Mouse (Mus musculus) heart, embryonic 12.5 days (tissue): Measurements from ENCODE around the gene Eif2s2. TPM values are rescaled to one million over a fixed set of nuclear protein-coding genes. Genes with fewer than 3 reads are reported as not detected.

Source experiments
- ATAC-seq: fragments of 200-750 bp; cut with Nextera tagmentation; 2 replicates; pipeline ENCODE4 v1.8.0; 2017; ENCODE audit warnings: moderate TSS enrichment, moderate library complexity; ENCODE audit not compliant: insufficient number of reproducible peaks, low FRiP score
- H3K27ac ChIP-seq: fragments of 300-500 bp; sonication (generic); 2 replicates; pipeline ENCODE4 v1.5.1; 2016; ENCODE audit warnings: mild to moderate bottlenecking, moderate library complexity; ENCODE audit not compliant: poor library complexity, severe bottlenecking
- H3K27me3 ChIP-seq: fragments of 300-500 bp; sonication (generic); replicated peaks from 2 replicates; pipeline ENCODE4 v1.6.1; 2016; ENCODE audit warnings: mild to moderate bottlenecking, moderate library complexity
- H3K36me3 ChIP-seq: fragments of 300-500 bp; sonication (generic); 2 replicates; pipeline ENCODE4 v1.6.1; 2016; ENCODE audit warnings: mild to moderate bottlenecking, moderate library complexity
- H3K4me1 ChIP-seq: fragments of 300-500 bp; sonication (generic); replicated peaks from 2 replicates; pipeline ENCODE4 v1.6.1; 2016; ENCODE audit warnings: mild to moderate bottlenecking
- H3K4me2 ChIP-seq: fragments of 300-500 bp; sonication (generic); 2 replicates; pipeline ENCODE4 v1.6.1; 2016; ENCODE audit warnings: mild to moderate bottlenecking, moderate library complexity
- H3K4me3 ChIP-seq: fragments of 300-500 bp; sonication (generic); 2 replicates; pipeline ENCODE4 v1.5.1; 2016; ENCODE audit warnings: mild to moderate bottlenecking
- H3K9ac ChIP-seq: fragments of 300-500 bp; sonication (generic); 2 replicates; pipeline ENCODE4 v1.6.1; 2016; ENCODE audit warnings: mild to moderate bottlenecking, moderate library complexity
- H3K9me3 ChIP-seq: fragments of 300-500 bp; sonication (generic); replicated peaks from 2 replicates; pipeline ENCODE4 v1.6.1; 2016; ENCODE audit warnings: mild to moderate bottlenecking, moderate library complexity
- WGBS: fragments of 180-500 bp; shearing (Covaris S2); methylation state at CpG from one replicate; pipeline ENCODE4 v1.1.7; 2016; 5-methylcytosine and 5-hydroxymethylcytosine counted together
- polyA plus RNA-seq: library from polyadenylated mRNA; unstranded; fragments of >200 nt; fragmentation: Nextera tagmentation; extraction: Ambion mirVana; gene quantifications from 2 replicates; pipeline ENCODE4 v1.2.1, GENCODE M21; 2016

Eif2s2 gene
- polyA plus RNA-seq, 1 experiment from 2014 or later = 79.6 TPM

GRCm38 (mm10) chr2:154832471-154832870 lies 60.3 kb downstream of the Eif2s2 start:
- no peak for ATAC-seq
- no peak overlapping the region for H3K4me2 ChIP-seq
- H3K27me3 ChIP-seq = no peaks in the 10 kb centered on the region
- no peak overlapping the region for H3K9ac ChIP-seq
- H3K36me3 ChIP-seq = peaks cover 3% of the 10 kb centered on the region; the same call in 1 of the 2 replicates
- H3K27ac ChIP-seq = no peak overlapping the region
- 47% methylated on average over 4 of the region's 4 CpGs for WGBS
- no peaks in the 10 kb centered on the region for H3K9me3 ChIP-seq
- no peak overlapping the region for H3K4me3 ChIP-seq
- H3K4me1 ChIP-seq = peaks cover 29% of the 10 kb centered on the region

- no peaks in the 10 kb centered on the region for H3K36me3 ChIP-seq
- 84% methylated on average over 4 of the region's 4 CpGs for WGBS
- peaks cover 19% of the 10 kb centered on the region for H3K4me1 ChIP-seq
- no peak overlapping the region for H3K27ac ChIP-seq
- no peak for ATAC-seq
- no peak overlapping the region for H3K4me2 ChIP-seq
- H3K4me3 ChIP-seq = no peak overlapping the region
- no peaks in the 10 kb centered on the region for H3K9me3 ChIP-seq
- H3K9ac ChIP-seq = no peak overlapping the region
- no peaks in the 10 kb centered on the region for H3K27me3 ChIP-seq
These were observed 65.2 kb downstream of the Eif2s2 start for GRCm38 (mm10) chr2:154827521-154827920.

GRCm38 (mm10) chr2:154826054-154826538 lies 66.6 kb downstream of the Eif2s2 start:
- Histone ChIP-seq H3K27ac (no peak overlapping the region), H3K9ac (no peak overlapping the region), H3K36me3 (no peaks in the 10 kb centered on the region), H3K4me3 (no peak overlapping the region), H3K4me2 (no peak overlapping the region), H3K9me3 (no peaks in the 10 kb centered on the region), H3K4me1 (peaks cover 17% of the 10 kb centered on the region), H3K27me3 (no peaks in the 10 kb centered on the region)
- WGBS = 90% methylated on average over 1 of the region's 1 CpGs
- ATAC-seq = no peak

Other genes with a start within 250 kb of the Eif2s2 start
- 23.3 and 24.4 TPM in 2 replicates for gene Chmp4b, start 241.2 kb downstream of the Eif2s2 start, polyA plus RNA-seq
- gene Gm14214, start 122.9 kb downstream of the Eif2s2 start, polyA plus RNA-seq = not detected in 2 replicates
- 27.2 and 29.8 TPM in 2 replicates for gene Raly, start 101.8 kb downstream of the Eif2s2 start, polyA plus RNA-seq
- gene a, start 101.5 kb downstream of the Eif2s2 start, polyA plus RNA-seq = not detected in 2 replicates
- 0.94 and 0.95 TPM in 2 replicates for gene Gm14226, start 125.3 kb upstream of the Eif2s2 start, polyA plus RNA-seq
- gene Ahcy, start 181.6 kb upstream of the Eif2s2 start, polyA plus RNA-seq = 48.6 and 50.9 TPM in 2 replicates
- gene Itch, start 240.6 kb upstream of the Eif2s2 start, polyA plus RNA-seq = 43.2 and 44.2 TPM in 2 replicates